Mouse (Mus musculus): Measurements from ENCODE around the gene Asl. TPM values are rescaled to one million over a fixed set of nuclear protein-coding genes. Genes with fewer than 3 reads are reported as not detected.
"Not testable (repeated sequence)": the region's sequence is repeated elsewhere in the genome, so short reads cannot be mapped to it uniquely, and the experiment has no call there.

The Asl gene
- polyA plus RNA-seq, 1 experiment from 2014 or later, result 30.4 TPM

DNA sequence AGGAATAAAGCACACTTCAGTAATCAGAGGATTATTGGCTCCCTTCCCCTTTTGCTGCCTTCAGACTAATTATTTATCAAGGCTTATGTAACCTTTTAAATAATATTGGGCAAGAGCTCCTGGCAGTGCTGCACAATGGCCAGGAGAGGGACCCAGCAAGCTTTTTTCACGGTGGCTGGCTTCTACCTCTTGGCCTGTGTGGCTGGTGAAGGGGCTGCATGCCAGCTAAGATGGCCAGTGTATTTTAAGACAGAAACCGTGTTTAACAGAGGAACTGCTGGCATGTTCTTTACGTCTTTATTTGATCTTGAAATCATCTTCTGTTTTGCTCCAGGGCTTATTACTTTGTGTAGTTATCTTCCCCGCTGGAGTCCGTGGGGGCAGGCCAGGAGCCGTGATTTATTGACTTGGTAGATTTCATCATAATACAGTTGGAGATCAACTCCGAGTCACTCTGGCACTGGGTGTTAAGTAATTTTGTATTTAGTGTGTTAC is 15.2 kb upstream of the Asl start:
- ATAC-seq (ENCODE audit: insufficient number of reproducible peaks, low FRiP score, low TSS enrichment, low read depth), result no peak
- Histone ChIP-seq H3K36me3 (peaks cover 60% of the 10 kb centered on the region), H3K9ac (no peak overlapping the region), H3K4me3 (replicated peaks) (no peak overlapping the region), H3K27ac (replicated peaks) (no peak overlapping the region), H3K4me1 (peaks cover 6% of the 10 kb centered on the region), H3K4me2 (replicated peaks) (no peak overlapping the region), H3K9me3 (replicated peaks) (no peaks in the 10 kb centered on the region), H3K27me3 (no peaks in the 10 kb centered on the region)
- 68% methylated on average over 7 of the region's 7 CpGs for WGBS

DNA sequence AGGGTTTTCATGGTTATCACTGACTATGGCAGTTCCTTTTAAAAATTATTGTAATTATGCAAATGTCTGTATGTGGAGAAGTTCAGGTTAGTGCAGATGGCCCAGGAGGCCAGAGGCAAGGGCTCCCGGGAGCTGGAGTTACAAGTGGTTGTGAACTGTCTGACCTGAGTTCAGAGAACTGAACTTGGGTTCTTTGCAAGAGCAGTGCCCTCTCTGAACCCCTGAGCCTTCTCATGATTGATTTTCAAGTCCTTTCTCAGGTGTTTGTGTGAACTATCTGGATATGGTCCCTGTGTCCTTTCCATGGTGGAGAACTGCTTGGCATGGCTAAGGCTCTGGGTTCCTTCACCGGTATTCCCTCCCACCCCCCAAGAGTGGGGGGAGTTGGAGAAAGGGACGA is 14.7 kb upstream of the Asl start:
- Histone ChIP-seq H3K36me3 (peaks cover 60% of the 10 kb centered on the region), H3K27ac (replicated peaks) (no peak overlapping the region)

DNA sequence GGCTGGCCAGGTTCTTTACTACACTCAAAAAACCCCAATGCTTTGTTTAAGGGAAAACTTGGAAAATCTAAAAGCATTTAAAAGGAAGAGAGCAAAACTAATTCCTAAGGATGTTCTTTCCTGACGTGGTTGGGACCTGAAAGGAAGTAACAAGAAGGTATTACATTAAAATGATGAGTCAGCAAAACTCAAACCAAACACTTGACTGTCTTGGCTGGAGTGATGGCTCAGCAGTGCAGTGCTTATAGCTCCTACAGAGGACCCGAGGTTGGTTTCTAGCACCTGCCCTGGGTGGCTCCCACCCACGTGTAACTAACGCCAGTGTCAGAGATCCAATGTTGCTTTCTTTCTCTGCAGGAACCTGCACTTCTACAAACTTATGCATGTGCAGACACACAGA is 12.2 kb upstream of the Asl start:
- Histone ChIP-seq H3K27ac (replicated peaks) (no peak overlapping the region), H3K9me3 (replicated peaks) (no peaks in the 10 kb centered on the region), H3K9ac (no peak overlapping the region), H3K27me3 (no peaks in the 10 kb centered on the region), H3K36me3 (peaks cover 55% of the 10 kb centered on the region), H3K4me2 (replicated peaks) (no peak overlapping the region), H3K4me3 (replicated peaks) (no peak overlapping the region), H3K4me1 (no peaks in the 10 kb centered on the region)
- ATAC-seq (ENCODE audit: insufficient number of reproducible peaks, low FRiP score, low TSS enrichment, low read depth), result no peak
- WGBS, result 81% methylated on average over 4 of the region's 4 CpGs

More for the DNA sequence above, 14.7 kb upstream of the Asl start:
- Histone ChIP-seq H3K9ac (no peak overlapping the region), H3K4me3 (replicated peaks) (no peak overlapping the region), H3K9me3 (replicated peaks) (no peaks in the 10 kb centered on the region), H3K4me2 (replicated peaks) (no peak overlapping the region), H3K4me1 (peaks cover 1% of the 10 kb centered on the region; the same call in 1 of the 2 replicates), H3K27me3 (no peaks in the 10 kb centered on the region)
- no peak for ATAC-seq (ENCODE audit: insufficient number of reproducible peaks, low FRiP score, low TSS enrichment, low read depth)
- 78% methylated on average over 3 of the region's 3 CpGs for WGBS

DNA sequence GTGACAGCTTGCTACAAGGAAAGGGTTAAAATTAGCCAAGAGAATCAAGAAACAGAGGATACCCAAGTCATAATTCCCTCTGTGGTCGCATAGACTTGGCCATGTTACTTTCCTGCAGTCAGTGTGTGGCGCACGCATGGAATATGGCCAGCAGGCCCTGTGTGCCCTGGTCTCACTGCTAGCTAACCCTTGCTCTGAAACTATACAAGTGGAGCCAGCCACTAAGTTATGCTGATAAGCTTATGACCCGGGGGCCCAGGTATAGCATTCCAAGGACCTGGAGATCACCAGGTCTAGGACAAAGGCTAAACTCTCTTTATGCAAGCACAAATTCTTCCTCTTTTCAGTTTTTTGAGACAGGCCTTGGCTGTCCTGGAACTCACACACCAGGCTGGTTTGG is 11.8 kb upstream of the Asl start:
- 91% methylated on average over 4 of the region's 4 CpGs for WGBS
- Histone ChIP-seq H3K27ac (replicated peaks) (no peak overlapping the region), H3K4me2 (replicated peaks) (no peak overlapping the region), H3K9ac (no peak overlapping the region), H3K4me3 (replicated peaks) (no peak overlapping the region), H3K9me3 (replicated peaks) (no peaks in the 10 kb centered on the region), H3K27me3 (no peaks in the 10 kb centered on the region), H3K4me1 (no peaks in the 10 kb centered on the region), H3K36me3 (peaks cover 53% of the 10 kb centered on the region)
- ATAC-seq (ENCODE audit: insufficient number of reproducible peaks, low FRiP score, low TSS enrichment, low read depth), result no peak

DNA sequence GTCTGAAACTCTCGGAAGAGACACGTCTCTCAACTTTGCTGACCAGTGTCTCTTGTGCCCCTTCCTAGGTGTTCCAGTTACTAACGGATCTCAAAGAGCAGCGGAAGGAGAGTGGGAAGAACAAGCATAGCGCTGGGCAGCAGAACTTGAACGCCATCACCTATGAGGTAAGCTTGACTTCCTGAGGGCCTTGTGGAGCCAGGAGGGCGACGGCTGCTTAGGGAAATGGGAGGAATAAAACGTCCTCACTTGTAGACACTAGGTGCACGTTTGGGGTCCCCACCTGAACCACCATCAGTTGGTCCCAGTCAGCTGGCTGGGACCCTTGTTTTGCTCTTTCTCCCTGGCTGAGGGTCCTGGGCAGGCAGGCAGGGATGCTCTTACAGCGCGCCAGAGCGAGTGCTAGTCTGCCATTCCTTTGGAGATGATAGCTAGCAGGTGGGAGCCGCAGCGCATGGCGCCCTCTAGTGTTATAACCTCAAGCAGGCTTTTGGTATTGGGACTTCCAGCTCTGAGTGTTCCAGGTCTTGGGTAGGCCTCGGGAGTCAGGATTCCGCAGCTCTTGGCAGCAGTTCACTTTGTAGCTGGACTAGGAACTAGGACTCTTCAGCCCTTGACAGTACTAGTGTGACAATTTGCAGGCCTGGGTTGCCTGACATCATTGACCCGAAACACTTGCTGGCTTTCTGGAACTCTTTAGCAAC is 8.9 kb upstream of the Asl start:
- ATAC-seq (ENCODE audit: insufficient number of reproducible peaks, low FRiP score, low TSS enrichment, low read depth), result 0 out of 2 replicates have a peak, but pooled peaks have one; percentile 47
- Histone ChIP-seq H3K36me3 (peaks cover 50% of the 10 kb centered on the region), H3K4me3 (replicated peaks) (no peak overlapping the region), H3K4me2 (replicated peaks) (no peak overlapping the region), H3K27me3 (no peaks in the 10 kb centered on the region), H3K9ac (no peak overlapping the region), H3K4me1 (no peaks in the 10 kb centered on the region), H3K9me3 (replicated peaks) (no peaks in the 10 kb centered on the region), H3K27ac (replicated peaks) (no peak overlapping the region)
- WGBS, result 61% methylated on average over 19 of the region's 19 CpGs

DNA sequence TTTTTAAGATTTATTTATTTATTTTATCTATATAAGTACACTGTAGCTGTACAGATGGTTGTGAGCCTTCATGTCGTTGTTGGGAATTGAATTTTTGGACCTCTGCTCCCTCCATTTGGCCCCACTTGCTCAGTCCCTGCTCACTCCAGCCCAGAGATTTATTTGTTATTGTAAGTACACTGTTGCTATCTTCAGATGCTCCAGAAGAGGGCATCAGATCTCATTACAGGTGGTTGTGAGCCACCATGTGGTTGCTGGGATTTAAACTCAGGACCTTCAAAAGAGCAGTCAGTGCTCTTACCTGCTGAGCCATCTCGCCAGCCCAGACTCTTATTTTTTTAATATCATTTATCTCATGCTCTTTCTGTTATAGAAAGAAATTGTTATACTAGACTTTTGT is 7.3 kb upstream of the Asl start:
- not testable (repeated sequence) for H3K9me3 ChIP-seq (replicated peaks); ATAC-seq (ENCODE audit: insufficient number of reproducible peaks, low FRiP score, low TSS enrichment, low read depth); H3K9ac ChIP-seq; H3K4me1 ChIP-seq; H3K27me3 ChIP-seq; H3K4me3 ChIP-seq (replicated peaks); H3K27ac ChIP-seq (replicated peaks); H3K4me2 ChIP-seq (replicated peaks)
- 63% methylated on average over 2 of the region's 2 CpGs for WGBS
- H3K36me3 ChIP-seq, result peaks cover 35% of the 10 kb centered on the region

DNA sequence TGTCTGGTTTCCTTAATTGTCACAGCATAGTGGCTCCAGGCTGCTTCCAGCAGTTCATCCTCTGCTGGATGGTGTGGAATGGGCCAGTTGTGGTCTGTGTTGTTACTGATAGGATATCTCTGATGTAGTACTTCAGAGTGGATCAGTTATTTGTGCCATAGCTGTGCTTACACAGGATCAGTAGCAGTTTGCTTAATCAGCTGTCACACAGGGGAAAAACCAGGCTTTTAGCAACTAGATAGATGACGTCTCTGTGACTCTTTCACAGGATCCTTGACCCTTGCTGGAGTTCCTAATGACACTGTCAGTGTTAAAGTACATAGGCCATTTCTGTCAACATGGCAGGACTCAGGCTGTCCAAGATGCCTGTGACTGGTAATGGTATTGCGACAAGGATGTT is 4.8 kb upstream of the Asl start:
- Histone ChIP-seq H3K4me3 (replicated peaks) (no peak overlapping the region), H3K9ac (no peak overlapping the region), H3K4me1 (0 out of 2 replicates have a peak, but pooled peaks cover 8% of the 10 kb centered on the region), H3K9me3 (replicated peaks) (no peaks in the 10 kb centered on the region), H3K27me3 (no peaks in the 10 kb centered on the region), H3K27ac (replicated peaks) (no peak overlapping the region), H3K36me3 (peaks cover 18% of the 10 kb centered on the region; the same call in 1 of the 2 replicates), H3K4me2 (replicated peaks) (no peak overlapping the region)
- no peak for ATAC-seq (ENCODE audit: insufficient number of reproducible peaks, low FRiP score, low TSS enrichment, low read depth)
- WGBS, result 83% methylated on average over 2 of the region's 2 CpGs

DNA sequence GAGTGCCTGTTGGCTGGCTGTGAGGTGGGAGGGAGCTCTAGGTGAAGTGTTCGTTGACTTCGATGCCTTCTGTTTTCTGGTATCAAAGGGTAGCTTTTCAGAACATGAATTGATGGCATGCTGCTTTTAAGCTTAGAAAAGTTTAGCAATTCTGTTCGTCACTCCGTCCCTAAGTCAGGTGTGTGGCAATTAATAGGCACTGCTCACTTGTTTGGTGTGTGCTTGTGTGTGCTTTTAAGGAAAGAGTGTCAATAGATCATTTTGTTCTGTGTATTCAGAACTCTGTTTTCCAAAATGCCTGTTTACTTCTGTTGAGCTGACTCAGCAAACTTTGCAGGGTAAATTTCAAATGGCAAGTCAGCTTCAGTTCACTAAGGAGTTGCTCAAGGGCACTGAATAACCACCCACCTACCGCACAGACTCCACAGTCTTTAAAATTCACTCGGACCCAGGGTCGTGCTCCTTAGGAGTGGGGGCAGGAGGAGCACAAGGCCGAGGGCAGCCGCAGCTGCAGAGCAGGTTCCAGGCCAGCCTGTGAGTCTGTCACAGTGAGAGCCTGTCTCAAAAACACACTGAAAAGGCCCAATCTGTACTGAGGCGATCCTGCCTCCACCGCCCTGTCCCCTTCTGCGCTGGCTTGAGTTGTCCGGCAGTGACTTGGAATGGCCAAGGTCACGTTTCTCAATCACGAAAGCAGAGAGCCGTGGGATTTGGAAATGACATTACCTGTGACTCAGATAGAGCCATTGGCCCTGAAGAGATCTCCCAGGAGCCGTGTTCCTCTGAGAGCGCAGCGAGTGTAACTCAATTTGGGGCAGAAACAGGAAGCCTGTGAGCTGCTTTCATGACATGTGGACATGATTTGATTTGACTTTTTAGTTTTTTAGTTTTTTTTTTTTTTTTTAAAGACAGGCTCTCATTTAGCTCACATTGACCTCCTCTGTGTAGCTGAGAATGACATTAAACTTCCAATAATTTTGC is 2.7 kb upstream of the Asl start:
- Histone ChIP-seq H3K4me1 (0 out of 2 replicates have a peak, but pooled peaks cover 8% of the 10 kb centered on the region), H3K36me3 (0 out of 2 replicates have a peak, but pooled peaks cover 8% of the 10 kb centered on the region), H3K27me3 (0 out of 2 replicates have a peak, but pooled peaks cover 3% of the 10 kb centered on the region), H3K4me3 (replicated peaks) (no peak overlapping the region), H3K9ac (no peak overlapping the region), H3K4me2 (replicated peaks) (no peak overlapping the region), H3K27ac (replicated peaks) (no peak overlapping the region), H3K9me3 (replicated peaks) (no peaks in the 10 kb centered on the region)
- WGBS, result 83% methylated on average over 19 of the region's 19 CpGs
- ATAC-seq (ENCODE audit: insufficient number of reproducible peaks, low FRiP score, low TSS enrichment, low read depth), result no peak

DNA sequence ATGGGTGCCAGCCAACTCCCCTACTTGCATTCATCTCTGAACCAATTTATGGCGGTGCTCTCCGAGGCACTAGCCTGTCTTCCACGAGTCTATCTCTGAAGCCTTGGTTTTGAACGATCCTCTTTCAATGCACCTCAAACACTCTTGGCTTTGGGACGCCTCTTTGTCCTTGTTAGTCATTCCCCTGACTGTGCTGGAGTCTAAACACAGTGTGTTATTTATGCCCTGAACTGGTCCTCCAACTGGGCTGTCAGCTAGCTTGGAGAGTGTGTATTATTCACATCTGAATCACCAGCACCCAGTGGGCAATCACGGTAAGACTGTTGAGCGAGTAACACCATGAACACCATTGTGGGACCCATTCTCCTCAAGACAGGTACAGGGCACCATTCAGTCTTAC is 1.4 kb downstream of the Asl start:
- Histone ChIP-seq H3K9me3 (replicated peaks) (no peaks in the 10 kb centered on the region), H3K36me3 (no peaks in the 10 kb centered on the region), H3K27ac (replicated peaks) (no peak overlapping the region), H3K4me2 (replicated peaks) (no peak overlapping the region), H3K4me3 (replicated peaks) (no peak overlapping the region), H3K9ac (no peak overlapping the region), H3K4me1 (peaks cover 13% of the 10 kb centered on the region; the same call in 1 of the 2 replicates), H3K27me3 (0 out of 2 replicates have a peak, but pooled peaks cover 3% of the 10 kb centered on the region)
- 90% methylated on average over 7 of the region's 7 CpGs for WGBS
- no peak for ATAC-seq (ENCODE audit: insufficient number of reproducible peaks, low FRiP score, low TSS enrichment, low read depth)

DNA sequence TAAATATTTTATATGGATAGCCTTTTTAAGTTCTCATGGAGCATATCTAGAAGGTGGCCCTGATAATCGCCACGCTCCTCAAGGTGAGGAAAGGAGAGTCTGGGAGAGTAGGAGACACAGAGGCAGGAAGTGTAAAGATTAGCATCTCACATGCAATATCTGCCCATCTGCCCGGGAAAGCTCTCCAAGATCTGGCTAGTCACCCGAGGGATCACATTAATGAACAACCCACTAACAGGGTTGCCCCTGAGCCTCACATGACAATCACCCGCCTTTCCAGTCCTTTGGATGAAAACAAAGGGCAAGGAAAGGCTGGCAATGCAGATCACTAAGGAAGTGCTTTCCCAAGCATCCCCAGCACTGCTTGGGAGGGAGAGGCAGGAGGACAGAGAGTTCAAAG is 1.9 kb downstream of the Asl start:
- Histone ChIP-seq H3K4me3 (replicated peaks) (no peak overlapping the region), H3K9ac (no peak overlapping the region), H3K4me2 (replicated peaks) (no peak overlapping the region), H3K4me1 (peaks cover 13% of the 10 kb centered on the region; the same call in 1 of the 2 replicates), H3K36me3 (no peaks in the 10 kb centered on the region), H3K27me3 (0 out of 2 replicates have a peak, but pooled peaks cover 3% of the 10 kb centered on the region), H3K9me3 (replicated peaks) (no peaks in the 10 kb centered on the region), H3K27ac (replicated peaks) (no peak overlapping the region)
- no peak for ATAC-seq (ENCODE audit: insufficient number of reproducible peaks, low FRiP score, low TSS enrichment, low read depth)
- 71% methylated on average over 5 of the region's 5 CpGs for WGBS

Measured in embryonic facial prominence, embryonic 15.5 days (tissue).